Mouse (Mus musculus) lung, adult 2 months (tissue): ENCODE results near the gene Ets1.

Experiments
- CTCF ChIP-seq: fragments of 200-500 bp; IDR thresholded peaks from 2 replicates; pipeline ENCODE4 v1.5.1; 2011; ENCODE audit warnings: mild to moderate bottlenecking, low read length, control low read depth; ENCODE audit not compliant: insufficient read depth
- POLR2A ChIP-seq: fragments of 200-500 bp; IDR thresholded peaks from 2 replicates; pipeline ENCODE4 v1.6.1; 2011; ENCODE audit warnings: low read depth, mild to moderate bottlenecking, control low read depth, low read length, borderline replicate concordance; ENCODE audit errors: extremely low read depth

DNA sequence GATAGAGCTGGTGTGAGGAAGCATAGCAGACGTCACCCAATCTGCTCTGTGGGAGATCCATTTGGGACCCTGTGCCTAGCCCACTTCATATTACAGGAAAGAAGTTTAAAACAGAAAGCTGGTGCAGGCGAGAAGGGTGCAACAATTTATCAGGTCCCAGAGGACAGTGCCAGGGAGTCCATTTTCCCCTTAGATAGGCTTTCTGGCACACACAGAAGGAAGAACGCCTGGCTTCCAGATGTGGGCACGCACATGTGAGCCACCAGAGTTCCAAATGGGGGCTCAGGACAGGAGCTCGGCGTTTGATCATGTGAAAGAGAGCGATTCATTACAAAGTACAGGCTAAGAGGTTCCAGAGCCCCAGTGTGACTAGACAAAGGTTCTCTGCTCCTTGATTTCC, 3.8 kb upstream of the Ets1 start:
- TF ChIP-seq POLR2A, result no peak
- no peak for TF ChIP-seq CTCF
